Mouse (Mus musculus) gastrocnemius, postnatal 14 days (tissue): ENCODE measurements around the gene Ralgps1. TPM values are rescaled to one million over a fixed set of nuclear protein-coding genes. Genes with fewer than 3 reads are reported as not detected.

Experiments
- DNase-seq: peaks from one replicate; pipeline ENCODE4 v3.0.0; 2021; ENCODE audit warnings: mixed read lengths
- intact Hi-C: fragments of 180-260 bp; cut with DNase I; formaldehyde crosslinking; loops from one replicate; pipeline ENCODE4 v1.15.1; 2025; ENCODE audit warnings: low total_unique reads
- total RNA-seq, 2 experiments: library from RNA; stranded (reverse); gene quantifications; 2 replicates each; pipeline ENCODE4 v1.2.3; 2021

The Ralgps1 gene
- total RNA-seq, 2 experiments from 2014 or later, result 2.7 to 3.3 TPM

- no peak for DNase-seq
- intact Hi-C loops, result no loop called here
Observed at GRCm38 (mm10) chr2:33300371-33301046, 70.8 kb downstream of the Ralgps1 start.

- DNase-seq, result no peak
- intact Hi-C loops, result no loop called here
Observed at GRCm38 (mm10) chr2:33298928-33299327, 72.4 kb downstream of the Ralgps1 start.

- intact Hi-C loops, result no loop called here
- no peak for DNase-seq
Observed at GRCm38 (mm10) chr2:33295115-33295514, 76.2 kb downstream of the Ralgps1 start.

GRCm38 (mm10) chr2:33292057-33292456 lies 79.2 kb downstream of the Ralgps1 start:
- no peak for DNase-seq
- intact Hi-C loops, result no loop called here

GRCm38 (mm10) chr2:33290491-33290890 lies 80.8 kb downstream of the Ralgps1 start:
- no peak for DNase-seq
- intact Hi-C loops, result no loop called here

GRCm38 (mm10) chr2:33288837-33289236 lies 82.4 kb downstream of the Ralgps1 start:
- no peak for DNase-seq
- intact Hi-C loops, result no loop called here

GRCm38 (mm10) chr2:33283674-33284073 lies 87.6 kb downstream of the Ralgps1 start:
- DNase-seq, result no peak
- intact Hi-C loops, result no loop called here

- DNase-seq, result peak; percentile 85
- intact Hi-C loops, result no loop called here
Observed at GRCm38 (mm10) chr2:33282877-33283276, 88.4 kb downstream of the Ralgps1 start.

- intact Hi-C loops, result no loop called here
Observed at GRCm38 (mm10) chr2:33281807-33282206, 89.5 kb downstream of the Ralgps1 start.

GRCm38 (mm10) chr2:33280525-33280924 lies 90.8 kb downstream of the Ralgps1 start:
- no peak for DNase-seq
- intact Hi-C loops, result no loop called here

More at GRCm38 (mm10) chr2:33281807-33282206, 89.5 kb downstream of the Ralgps1 start:
- DNase-seq, result no peak

- intact Hi-C loops, result no loop called here
- DNase-seq, result no peak
Observed at GRCm38 (mm10) chr2:33279758-33280157, 91.5 kb downstream of the Ralgps1 start.

- intact Hi-C loops, result no loop called here
- DNase-seq, result no peak
Observed at GRCm38 (mm10) chr2:33274719-33275490, 96.4 kb downstream of the Ralgps1 start.

- DNase-seq, result no peak
- intact Hi-C loops, result no loop called here
Observed at GRCm38 (mm10) chr2:33272665-33273439, 98.4 kb downstream of the Ralgps1 start.

GRCm38 (mm10) chr2:33271511-33271910 lies 99.8 kb downstream of the Ralgps1 start:
- intact Hi-C loops, result no loop called here

GRCm38 (mm10) chr2:33270569-33270968 lies 100.7 kb downstream of the Ralgps1 start:
- intact Hi-C loops, result no loop called here
- DNase-seq, result no peak

More at GRCm38 (mm10) chr2:33271511-33271910, 99.8 kb downstream of the Ralgps1 start:
- DNase-seq, result no peak

- intact Hi-C loops, result no loop called here
- no peak for DNase-seq
Observed at GRCm38 (mm10) chr2:33269132-33269493, 102.2 kb downstream of the Ralgps1 start.

- intact Hi-C loops, result no loop called here
Observed at GRCm38 (mm10) chr2:33268384-33269131, 102.7 kb downstream of the Ralgps1 start.

GRCm38 (mm10) chr2:33267075-33267474 lies 104.2 kb downstream of the Ralgps1 start:
- intact Hi-C loops, result no loop called here
- DNase-seq, result no peak

More at GRCm38 (mm10) chr2:33268384-33269131, 102.7 kb downstream of the Ralgps1 start:
- no peak for DNase-seq

GRCm38 (mm10) chr2:33265793-33266192 lies 105.5 kb downstream of the Ralgps1 start:
- DNase-seq, result no peak
- intact Hi-C loops, result no loop called here
